In the genomic region with DNA sequence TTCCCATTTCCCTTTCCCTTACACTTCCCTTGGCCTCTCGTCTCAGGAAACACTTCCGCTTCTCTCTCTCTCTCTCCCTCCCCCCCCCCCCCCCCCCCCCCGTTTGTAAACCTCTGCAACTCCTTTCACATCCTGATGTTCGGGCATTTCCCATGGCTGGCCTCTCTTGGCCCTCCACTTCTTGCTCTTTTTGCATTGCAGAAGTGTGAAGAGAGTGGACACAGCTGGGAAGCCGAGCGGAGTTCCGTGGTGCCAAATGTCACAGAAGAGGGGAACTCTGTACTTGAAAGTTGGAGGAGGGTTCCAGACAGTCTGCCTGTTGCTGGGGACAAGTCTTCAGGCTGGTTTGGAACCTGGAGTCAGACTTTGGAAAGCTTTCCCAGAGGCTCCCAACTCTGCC, we compare ENCODE assay signal across 17 mouse cellular contexts.
DNase-seq lines count a peak whose midpoint lies in the region; ATAC-seq and TF ChIP-seq lines count a peak whose summit lies in the region.
"Had no signal": no experiment of that assay in that cellular context is flagged by ENCODE, and none has a peak within 500 bp of the region (broad histone marks: within the 10 kb centered on the region; RNA-seq: fewer than 3 reads in every experiment).

No protein-coding gene starts in this region.

- TF ChIP-seq CTCF in kidney, postnatal 0 days (IDR thresholded peaks at IDR 0.05; ENCODE audit: low read depth): no peak

- DNase-seq in heart, adult 11 months: peak; percentile 89
- DNase-seq in kidney, postnatal 0 days (ENCODE audit: low spot score): peak; percentile 36
- DNase-seq in kidney, adult 18-20 months: no peak
- DNase-seq in heart, postnatal 4 days: peak; percentile 55
- peak; percentile 56 for DNase-seq in lung, postnatal 36 days
- DNase-seq in spleen, postnatal 14 days (ENCODE audit: low spot score in 2 of 2): no peak
- DNase-seq: adrenal gland, adult 8-10 months; cerebellum, postnatal 14 days; gastrocnemius, postnatal 25 days; liver, postnatal 0 days; thymus, postnatal 4 days had no signal

- H3K4me3 ChIP-seq in heart, embryonic 11.5 days (ENCODE audit: low read depth, low read length): no peak overlapping the region
- no peak overlapping the region for H3K4me3 ChIP-seq in kidney, postnatal 0 days (replicated peaks; ENCODE audit: low read depth, low read length)
- H3K4me3 ChIP-seq: forebrain, embryonic 13.5 days; hindbrain, embryonic 12.5 days; intestine, embryonic 15.5 days; midbrain, embryonic 12.5 days had no signal

- no peaks in the 10 kb centered on the region for H3K36me3 ChIP-seq in heart, embryonic 11.5 days (ENCODE audit: control insufficient read depth, insufficient read depth, low read length)
- no peaks in the 10 kb centered on the region for H3K36me3 ChIP-seq in kidney, postnatal 0 days (ENCODE audit: insufficient read depth, low read length)
- H3K36me3 ChIP-seq: hindbrain, embryonic 12.5 days; intestine, embryonic 15.5 days; midbrain, embryonic 12.5 days had no signal

- no peak overlapping the region for H3K4me2 ChIP-seq in heart, embryonic 11.5 days
- H3K4me2 ChIP-seq in kidney, postnatal 0 days (ENCODE audit: low read length): no peak overlapping the region
- H3K4me2 ChIP-seq: forebrain, embryonic 13.5 days; hindbrain, embryonic 12.5 days; intestine, embryonic 15.5 days; midbrain, embryonic 12.5 days had no signal

- H3K4me1 ChIP-seq in heart, embryonic 11.5 days (ENCODE audit: control insufficient read depth, insufficient read depth, low read length): peaks cover 21% of the 10 kb centered on the region
- H3K4me1 ChIP-seq in kidney, postnatal 0 days (replicated peaks; ENCODE audit: insufficient read depth, low read length): no peaks in the 10 kb centered on the region

- no peaks in the 10 kb centered on the region for H3K9me3 ChIP-seq in heart, embryonic 11.5 days (replicated peaks; ENCODE audit: control insufficient read depth, low read length)
- H3K9me3 ChIP-seq in kidney, postnatal 0 days (replicated peaks; ENCODE audit: low read length): no peaks in the 10 kb centered on the region
- H3K9me3 ChIP-seq: forebrain, embryonic 13.5 days; hindbrain, embryonic 12.5 days; intestine, embryonic 15.5 days; midbrain, embryonic 12.5 days had no signal

- WGBS in heart, embryonic 11.5 days (ENCODE audit: insufficient replicate concordance): 51% methylated on average over 7 of the region's 7 CpGs
- 38% methylated on average over 7 of the region's 7 CpGs for WGBS in kidney, postnatal 0 days

- H3K9ac ChIP-seq in heart, embryonic 11.5 days (ENCODE audit: low read depth, low read length): no peak overlapping the region
- no peak overlapping the region for H3K9ac ChIP-seq in kidney, postnatal 0 days (ENCODE audit: low read depth, low read length)
- H3K9ac ChIP-seq: forebrain, embryonic 13.5 days; hindbrain, embryonic 12.5 days; intestine, embryonic 15.5 days; liver, postnatal 0 days; midbrain, embryonic 12.5 days had no signal

- ATAC-seq in heart, embryonic 11.5 days (replicated peaks; ENCODE audit: insufficient number of reproducible peaks, low FRiP score, low TSS enrichment): no peak
- no peak; the same call in 1 of the 2 replicates for ATAC-seq in kidney, postnatal 0 days (replicated peaks; ENCODE audit: low FRiP score, low read depth)
- ATAC-seq in CD4-positive, CD25-positive, alpha-beta regulatory T cell, adult 4 months: no peak
- ATAC-seq: forebrain, embryonic 13.5 days; intestine, embryonic 15.5 days; liver, postnatal 0 days had no signal

- no peaks in the 10 kb centered on the region for H3K27me3 ChIP-seq in heart, embryonic 11.5 days (ENCODE audit: control insufficient read depth, insufficient read depth, low read length)
- no peaks in the 10 kb centered on the region for H3K27me3 ChIP-seq in kidney, postnatal 0 days (ENCODE audit: insufficient read depth, low read length)
- H3K27me3 ChIP-seq: forebrain, embryonic 13.5 days; hindbrain, embryonic 12.5 days; intestine, embryonic 15.5 days had no signal

- H3K27ac ChIP-seq in heart, embryonic 11.5 days (ENCODE audit: low read depth, low read length): no peak overlapping the region
- no peak overlapping the region for H3K27ac ChIP-seq in kidney, postnatal 0 days
- H3K27ac ChIP-seq: forebrain, embryonic 13.5 days; hindbrain, embryonic 12.5 days; intestine, embryonic 15.5 days; midbrain, embryonic 12.5 days had no signal

Comparison
In these comparisons a context has a peak if more than half of its experiments do, and no peak if none do; other contexts are left out.
1. DNase-seq: peak in heart, adult 11 months (single experiment), kidney, postnatal 0 days (single experiment), heart, postnatal 4 days (single experiment) and lung, postnatal 36 days (single experiment); none in kidney, adult 18-20 months (single experiment) and spleen, postnatal 14 days (0 of 2).